Mouse (Mus musculus) adrenal gland, postnatal 14 days (tissue): ENCODE results near the gene Spns3. TPM values are rescaled to one million over a fixed set of nuclear protein-coding genes. Genes with fewer than 3 reads are reported as not detected.
"Not testable (repeated sequence)": the region's sequence is repeated elsewhere in the genome, so short reads cannot be mapped to it uniquely, and the experiment has no call there.

Experiments used
- DNase-seq: peaks from one replicate; pipeline ENCODE4 v3.0.0; 2021; ENCODE audit warnings: mixed read lengths
- total RNA-seq: library from RNA; stranded (reverse); gene quantifications from 2 replicates; pipeline ENCODE4 v1.2.3, GENCODE M21; 2021

The Spns3 gene
- total RNA-seq, 1 experiment from 2014 or later: 0.15 TPM

DNA sequence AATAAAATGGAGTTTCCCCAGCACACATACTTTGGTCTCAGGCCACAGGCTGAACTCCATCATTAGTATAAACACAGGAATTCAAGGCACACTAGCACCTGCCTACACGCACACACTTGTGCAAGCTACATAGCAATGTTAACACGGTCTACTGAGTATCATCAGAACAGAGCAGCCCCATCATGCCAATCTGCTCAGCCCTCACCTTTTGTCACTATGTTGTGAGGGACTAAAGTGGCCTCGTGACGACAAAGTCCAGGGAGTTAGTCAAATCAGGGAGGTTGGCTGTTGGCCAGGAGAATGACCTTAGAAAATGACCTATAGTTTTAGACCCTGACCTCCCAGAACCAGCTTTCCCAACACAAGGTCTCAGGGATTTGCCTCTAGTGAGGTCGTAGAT lies 7.8 kb upstream of the Spns3 start:
- DNase-seq: no peak

DNA sequence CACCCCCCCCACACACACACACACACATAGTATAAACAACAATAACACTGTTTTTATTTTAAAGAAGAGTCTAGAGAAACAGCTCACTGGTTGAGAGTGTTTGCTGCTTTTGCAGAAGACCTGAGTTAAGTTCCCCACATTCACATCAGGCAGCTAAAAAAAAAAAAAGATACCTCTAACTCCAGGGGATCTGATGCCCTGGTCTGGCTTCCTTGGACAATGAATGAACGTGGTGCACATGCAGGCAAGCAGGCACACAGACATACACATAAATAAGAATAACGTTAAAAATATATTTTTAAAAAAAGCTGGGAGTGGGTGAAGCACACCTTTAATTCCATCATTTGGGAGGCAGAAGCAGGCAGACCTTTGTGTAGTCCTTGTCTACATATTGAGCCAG lies 6.6 kb upstream of the Spns3 start:
- DNase-seq: no peak

DNA sequence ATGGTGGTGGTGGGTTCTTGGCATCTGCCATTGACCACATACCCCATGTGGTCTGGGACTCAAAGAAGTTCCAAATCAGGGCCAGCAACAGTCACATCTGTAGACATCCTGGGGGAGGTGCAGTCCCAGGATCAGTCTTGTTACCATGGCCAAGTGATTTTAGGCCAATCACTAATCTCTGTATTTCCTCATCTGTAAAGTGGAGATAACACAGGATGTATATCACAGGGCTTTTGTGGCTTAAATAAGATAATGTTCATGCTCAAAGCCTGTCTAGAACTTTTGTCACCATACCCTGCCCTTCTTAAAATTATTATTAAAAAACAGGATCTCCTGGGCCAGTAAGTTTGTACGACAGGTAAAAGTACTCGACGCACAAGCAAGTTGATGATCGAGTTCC lies 6.2 kb upstream of the Spns3 start:
- no peak for DNase-seq

DNA sequence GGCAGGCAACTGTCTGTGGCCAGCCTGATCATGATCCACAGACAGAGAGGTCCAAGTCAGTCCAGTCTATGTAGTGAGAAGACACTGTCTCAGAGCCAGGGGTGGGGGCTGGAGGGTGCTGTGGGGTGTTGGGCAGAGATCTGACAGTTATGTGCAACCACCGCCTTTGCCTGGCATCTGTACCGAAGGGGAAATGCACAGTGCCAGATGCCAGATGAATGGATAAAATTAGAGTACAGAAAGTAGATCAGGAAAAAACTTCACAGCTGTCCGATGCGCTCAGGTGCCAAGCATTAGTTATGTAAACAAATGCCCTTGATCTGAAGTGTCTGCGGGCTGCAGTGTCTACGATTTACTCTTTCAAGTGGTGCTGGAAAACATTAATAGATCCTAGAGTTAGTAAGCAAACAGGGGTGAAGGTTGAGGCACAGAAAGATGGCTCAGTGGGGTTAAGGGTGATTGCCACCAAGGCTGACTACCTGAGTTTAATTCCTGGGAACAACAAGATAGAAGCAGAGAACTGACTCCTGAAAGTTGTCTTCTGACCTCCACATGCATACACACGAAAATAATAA lies 1.3 kb upstream of the Spns3 start:
- DNase-seq: no peak

DNA sequence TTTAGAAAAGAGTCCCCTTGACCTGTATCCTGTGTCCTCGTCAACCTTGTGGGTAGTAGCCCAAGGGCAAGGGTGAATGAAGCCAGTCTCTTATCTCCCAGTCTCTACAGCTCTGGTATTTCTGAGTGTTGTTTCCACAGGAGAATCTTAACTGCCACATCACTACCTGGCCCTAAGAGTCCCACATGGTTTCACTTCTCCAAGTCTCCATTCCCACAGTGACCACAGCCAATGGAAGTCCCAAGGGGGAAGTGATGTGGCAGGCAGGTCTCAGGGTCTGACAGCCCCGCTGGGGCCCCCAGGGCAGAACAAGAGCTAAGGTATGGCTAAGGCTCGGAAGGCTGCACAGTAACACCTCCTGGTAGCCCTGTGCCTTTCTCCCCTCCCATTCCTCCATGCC lies 3.1 kb downstream of the Spns3 start:
- no peak for DNase-seq

DNA sequence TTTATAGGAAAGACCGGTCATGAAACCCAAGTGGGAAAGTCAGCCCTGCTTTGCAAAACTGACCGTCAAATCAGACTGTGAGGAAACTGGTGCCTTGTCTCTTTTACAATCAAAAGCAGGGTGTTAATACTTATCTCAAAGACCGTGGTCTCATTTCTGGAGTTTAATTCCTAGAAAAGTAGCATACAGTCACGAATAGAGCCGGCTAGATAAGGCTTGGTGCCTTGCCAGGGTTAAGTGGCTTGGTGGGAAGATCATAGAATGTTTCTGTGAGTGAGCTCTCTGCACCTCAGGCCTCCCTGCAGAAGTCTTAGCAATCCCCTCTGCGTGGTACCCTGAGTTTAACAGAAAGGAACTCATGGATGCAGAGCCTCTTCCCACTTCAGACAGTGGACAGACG lies 5.6 kb downstream of the Spns3 start:
- DNase-seq: no peak

DNA sequence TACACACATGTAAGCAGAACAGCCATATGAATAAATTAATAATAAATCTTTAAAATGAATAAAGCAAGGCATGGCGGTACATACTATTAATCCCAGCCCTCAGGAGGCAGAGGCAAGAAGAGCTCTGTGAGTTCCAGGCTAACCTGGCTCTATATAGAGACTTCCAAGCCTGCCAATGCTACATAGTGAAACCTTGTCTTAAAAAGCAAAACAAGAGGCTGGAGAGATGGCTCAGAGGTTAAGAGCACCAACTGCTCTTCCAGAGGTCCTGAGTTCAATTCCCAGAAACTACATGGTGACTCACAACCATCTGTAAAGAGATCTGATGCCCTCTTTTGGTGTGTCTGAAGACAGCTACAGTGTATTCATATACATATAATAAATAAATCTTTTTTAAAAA lies 6.6 kb downstream of the Spns3 start:
- not testable (repeated sequence) for DNase-seq

DNA sequence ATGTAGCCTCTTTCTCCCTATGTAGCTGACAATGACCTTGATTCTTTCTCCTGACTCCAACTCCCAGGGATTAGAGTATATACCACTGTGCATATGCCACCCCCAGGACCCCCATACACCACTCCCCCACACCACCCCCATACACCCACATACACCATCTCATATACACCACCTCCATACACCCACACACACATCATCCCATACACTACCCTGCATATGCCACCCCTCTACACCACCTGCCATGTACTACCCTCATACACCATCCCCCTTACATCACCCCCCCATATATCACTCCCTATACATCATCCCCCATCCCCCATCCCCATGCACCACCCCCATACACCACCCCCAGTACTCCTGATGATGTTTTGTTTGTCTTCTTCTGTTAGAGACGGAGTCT lies 7.7 kb downstream of the Spns3 start:
- no peak for DNase-seq

DNA sequence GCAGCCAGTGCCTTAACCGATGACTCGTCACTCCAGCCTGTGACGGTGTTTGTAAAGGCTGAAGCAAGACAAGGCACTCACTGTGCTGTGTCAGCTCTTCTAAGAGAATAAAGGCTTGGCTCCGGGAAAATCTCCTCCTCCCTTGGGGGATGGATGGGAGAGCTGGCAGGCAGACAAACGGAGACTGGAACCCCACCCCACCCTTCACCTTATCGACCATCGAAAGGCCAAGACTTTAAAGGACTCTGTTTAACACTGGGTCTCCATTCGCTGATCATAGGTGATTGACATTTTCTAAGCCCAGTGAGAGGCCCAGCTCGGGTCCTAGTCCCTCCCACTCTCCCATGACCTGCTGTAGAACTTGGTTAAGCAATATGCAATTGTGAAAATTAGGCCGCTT lies 8.4 kb downstream of the Spns3 start:
- peak; percentile 24 for DNase-seq

DNA sequence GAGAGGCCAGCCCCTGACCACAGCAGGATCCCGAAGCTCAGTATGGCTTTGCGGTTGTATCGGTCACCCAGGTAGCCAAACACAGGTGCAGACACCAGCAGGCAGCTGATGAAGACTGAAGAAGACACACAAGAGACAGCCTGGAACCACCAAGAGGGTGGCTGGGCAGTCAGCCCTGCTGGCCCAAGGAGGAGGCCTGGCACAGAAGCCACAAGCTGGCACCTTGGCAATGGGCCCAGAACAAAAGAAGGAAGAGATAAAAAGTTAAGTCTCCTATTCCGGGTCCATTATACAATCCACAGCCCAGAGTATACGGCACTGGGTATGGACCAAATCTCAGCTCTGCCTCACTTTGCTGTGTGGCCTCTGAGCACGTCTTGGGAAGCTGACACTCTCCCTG lies 9.9 kb downstream of the Spns3 start:
- DNase-seq: peak; percentile 67

DNA sequence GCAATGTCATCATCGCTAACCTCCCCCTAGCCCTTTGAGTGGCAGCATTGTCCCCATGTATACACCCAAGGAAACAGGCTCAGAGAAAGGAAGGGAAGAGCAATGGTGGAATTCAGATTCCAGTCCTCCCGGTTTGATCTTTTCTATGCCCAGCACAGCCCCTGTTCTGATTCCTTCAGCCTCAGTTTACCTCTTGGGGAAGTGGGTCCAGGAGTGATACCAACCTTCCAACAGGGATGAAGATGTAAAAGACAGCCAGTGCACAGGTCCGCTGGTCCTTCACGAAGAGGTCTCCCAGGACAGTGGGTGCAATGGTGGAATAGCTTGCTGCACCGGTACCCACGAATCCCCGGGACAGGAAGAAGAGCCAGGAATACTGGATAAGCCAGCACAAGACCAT lies 11.5 kb downstream of the Spns3 start:
- DNase-seq: no peak

DNA sequence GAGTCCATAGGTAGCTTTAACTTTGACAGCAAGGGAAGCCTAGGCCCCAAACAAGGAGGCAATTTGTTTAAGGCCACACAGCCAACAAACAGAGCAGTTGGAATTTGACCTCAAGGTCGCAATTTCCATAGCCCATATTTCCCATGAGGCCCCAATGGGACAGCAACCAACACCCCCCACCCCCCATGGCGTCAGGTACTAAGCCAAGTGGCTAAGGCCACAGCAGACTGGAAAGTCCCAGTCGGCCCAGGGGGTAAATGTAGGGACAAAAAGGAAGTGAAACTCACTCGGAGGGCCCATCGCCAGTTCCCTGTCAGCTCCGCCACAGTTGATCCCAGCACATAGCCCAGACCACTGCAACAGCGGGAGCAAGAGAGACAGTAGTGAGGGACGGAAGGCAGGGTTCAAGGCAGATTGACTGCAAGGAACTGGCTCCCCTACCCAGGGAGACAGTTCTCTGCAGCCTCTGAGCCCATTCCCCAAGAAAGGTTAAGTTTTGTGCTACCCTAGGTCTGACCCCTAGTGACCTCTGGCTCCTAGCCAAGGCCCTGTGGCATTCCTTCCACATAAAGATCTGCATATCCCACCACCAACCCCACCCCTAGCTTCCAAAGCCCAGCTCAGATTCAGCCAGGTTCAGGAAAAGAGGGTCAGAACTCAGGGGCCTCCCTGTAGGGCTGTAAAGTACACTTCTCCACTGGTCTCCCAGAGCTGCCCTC lies 12.1 kb downstream of the Spns3 start:
- DNase-seq: peak; percentile 70

DNA sequence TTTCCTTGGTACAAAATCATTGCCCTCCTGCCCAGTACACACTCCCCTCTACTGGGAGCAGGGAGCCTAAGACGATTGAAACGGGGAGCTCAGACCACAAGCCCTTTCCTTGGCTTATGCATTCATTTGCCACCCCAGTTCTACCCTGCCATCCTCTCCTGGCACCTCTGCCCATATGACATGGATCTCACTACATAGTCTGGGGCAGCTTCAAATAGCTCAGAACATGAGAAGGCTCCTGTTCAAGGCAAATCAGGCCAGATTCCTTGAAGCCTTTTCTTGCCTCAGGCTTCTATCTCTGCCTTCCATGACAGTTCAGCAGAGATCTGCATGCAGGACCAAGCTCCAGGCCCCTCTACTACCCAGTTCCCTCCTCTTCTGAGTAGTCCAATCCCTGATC lies 12.8 kb downstream of the Spns3 start:
- no peak for DNase-seq

DNA sequence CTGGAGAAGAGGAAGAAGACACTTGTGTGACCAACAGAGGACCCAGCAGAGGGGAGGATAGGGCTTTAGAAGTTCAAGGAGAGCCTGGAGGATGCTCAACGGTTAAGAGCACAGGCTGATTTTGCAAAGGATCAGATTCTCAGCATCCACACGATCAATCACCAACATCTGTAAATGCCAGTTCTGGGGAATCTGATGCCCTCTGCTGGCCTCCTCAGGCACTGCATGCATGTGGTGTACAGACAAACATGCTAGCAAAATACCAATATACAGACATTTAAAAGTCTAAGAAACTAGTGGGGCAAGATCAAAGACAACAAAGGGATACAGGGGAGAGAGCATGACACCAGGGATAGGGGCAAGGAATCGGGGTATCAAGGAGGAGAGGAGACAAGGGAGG lies 14.8 kb downstream of the Spns3 start:
- no peak for DNase-seq

DNA sequence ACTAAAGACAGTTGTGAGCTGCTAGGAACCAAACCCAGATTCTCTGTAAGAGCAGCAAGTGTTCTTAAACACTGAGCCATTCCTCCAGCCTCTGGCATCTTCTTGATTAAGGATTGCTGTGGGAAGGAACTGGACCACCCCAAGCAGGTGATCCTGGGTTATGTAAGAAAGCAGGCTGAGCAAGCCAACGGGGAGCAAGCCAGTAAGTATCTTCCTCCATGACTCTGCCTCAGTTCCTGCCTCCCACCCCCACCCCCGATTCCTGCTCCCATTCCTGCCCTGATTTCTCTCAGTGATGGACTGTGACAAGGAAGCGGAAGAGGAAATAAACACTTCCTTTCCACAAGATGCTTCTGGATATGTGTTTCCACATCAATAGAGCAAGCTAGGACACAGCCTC lies 17.4 kb downstream of the Spns3 start:
- no peak for DNase-seq

DNA sequence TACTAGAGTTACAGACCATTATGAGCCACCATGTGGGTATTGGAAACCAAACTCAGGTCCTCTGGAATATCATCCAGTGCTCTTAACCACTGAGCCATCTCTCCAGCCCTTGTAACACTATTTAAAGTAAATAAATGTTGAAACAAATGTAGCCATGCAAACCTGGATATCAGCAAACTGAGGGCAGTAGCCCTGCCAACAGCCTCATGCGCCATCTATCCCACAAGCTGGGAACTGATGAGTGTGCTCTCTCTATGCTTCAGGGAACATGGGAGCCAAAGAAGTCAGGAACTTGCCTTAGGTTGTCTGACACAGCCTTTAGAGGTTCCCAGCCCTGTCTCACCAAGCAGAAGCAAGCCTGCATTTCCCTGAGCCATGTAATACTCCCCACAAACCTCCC lies 18.7 kb downstream of the Spns3 start:
- DNase-seq: no peak

DNA sequence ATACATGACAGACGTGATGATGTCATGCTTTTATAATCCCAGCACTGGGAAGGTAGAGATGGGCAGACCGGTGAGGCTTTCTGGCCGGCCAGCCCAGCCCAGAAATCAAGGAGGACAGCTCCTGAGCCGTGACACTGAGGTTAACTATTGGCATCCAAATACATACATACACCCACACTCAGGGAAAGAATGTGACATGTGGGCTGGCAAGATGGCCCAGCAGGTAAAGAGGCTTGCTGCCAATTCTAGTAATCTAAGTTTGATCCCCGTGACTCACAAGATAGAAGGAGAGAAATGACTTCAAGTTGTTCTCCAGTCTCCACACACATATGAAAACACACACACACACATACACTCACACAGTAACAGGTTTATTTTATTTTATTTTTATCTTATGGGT lies 19.2 kb downstream of the Spns3 start:
- no peak for DNase-seq

DNA sequence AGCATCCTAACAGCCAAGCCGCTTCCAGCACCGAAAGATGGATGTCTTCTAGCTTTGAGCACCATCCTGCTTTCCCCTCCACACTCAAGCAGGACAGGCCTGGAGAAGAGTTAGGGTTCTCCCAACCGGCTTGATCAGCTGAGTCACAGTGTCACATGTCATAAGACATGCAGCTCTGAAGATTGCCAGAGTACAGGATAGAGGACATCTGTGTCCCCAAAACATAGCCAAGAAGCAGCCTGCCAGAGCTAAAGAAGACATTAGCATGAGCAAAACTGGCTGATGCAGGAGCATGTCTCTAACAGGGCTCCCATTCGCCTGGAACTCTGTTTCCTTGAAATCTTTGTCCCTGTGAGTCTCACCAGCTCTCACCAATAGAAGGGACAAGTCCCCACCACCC lies 24.1 kb downstream of the Spns3 start:
- DNase-seq: no peak

DNA sequence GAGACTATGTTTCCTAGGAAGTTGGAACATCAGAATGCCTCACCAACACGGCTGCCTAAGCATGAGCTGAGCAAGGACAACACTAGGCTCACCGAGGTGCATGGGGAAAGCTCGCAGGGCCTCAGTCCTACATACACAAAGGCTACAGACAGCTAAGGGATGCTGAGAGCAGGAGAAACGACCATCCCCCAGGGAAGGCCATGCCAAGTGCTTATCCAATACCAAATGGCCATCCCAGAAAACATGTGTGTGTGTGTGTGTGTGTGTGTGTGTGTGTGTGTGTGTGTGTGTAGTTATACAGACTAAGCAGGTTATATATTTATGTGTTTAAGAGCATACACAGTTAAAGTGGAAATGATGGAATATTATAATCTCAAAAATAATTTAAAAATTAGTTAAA lies 26.6 kb downstream of the Spns3 start:
- DNase-seq: no peak

DNA sequence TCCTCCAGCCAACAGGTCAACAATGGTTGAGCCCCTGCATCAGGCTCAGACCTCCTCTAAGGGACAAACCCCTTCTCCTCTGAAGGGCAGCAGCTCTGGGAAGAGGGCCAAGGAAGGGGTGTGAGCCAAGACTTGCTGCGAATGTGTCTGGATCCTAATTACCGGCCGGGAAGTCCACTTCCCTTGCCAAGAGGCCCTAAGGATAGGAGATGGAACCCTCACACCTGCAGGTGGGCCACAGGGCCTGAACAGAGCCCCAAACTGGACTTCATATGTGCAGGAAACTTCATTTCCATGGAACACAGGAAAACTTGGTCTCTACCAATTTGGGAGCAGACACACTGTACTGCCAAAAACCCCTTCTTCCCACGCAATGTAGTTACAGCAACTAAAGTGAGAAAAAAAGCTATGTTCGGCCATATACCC lies 27.7 kb downstream of the Spns3 start:
- DNase-seq: peak; percentile 62

DNA sequence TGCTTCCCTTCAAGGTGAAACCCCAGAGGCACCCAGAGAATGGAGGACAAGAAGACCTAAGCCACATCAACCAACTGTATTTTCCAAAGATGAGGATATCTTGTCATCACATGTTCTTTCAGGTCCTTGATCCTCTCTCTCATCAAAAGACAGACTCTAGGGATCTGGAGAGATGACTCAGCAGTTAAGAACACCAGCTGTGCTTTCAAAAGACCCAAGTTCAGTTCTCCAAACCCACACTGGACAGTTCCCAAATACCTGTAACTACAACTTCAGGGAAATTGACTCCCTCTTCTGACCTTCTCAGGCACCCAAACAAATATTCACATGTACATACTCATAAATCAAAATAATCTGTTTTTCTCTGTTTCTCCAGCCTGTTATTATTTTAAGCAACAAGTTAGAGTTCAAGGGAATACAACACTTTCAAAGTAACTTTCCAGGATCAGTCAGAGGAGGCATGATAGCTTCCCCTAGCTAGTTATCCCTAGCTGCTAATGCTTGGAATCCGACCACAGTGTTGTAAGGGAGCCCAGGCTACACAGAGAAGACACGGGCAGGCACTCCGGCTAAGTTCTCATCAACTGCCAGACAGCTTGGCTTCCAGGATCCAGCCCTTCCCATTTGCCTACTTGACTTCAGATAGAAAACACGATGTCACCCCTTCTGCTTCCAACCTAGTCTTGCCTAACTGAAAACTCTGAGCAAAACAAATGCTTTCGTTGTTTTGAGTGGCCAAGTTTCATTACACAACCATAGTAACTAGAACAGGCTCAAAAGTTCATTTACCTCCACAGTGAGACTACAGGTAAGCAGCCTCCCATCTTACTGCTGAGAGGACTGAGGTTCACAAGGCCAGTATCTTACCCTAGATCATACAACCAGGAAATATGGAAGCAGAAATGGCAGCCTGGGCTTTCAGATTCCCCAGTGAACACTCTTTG lies 28.4 kb downstream of the Spns3 start:
- DNase-seq: peak; percentile 39

DNA sequence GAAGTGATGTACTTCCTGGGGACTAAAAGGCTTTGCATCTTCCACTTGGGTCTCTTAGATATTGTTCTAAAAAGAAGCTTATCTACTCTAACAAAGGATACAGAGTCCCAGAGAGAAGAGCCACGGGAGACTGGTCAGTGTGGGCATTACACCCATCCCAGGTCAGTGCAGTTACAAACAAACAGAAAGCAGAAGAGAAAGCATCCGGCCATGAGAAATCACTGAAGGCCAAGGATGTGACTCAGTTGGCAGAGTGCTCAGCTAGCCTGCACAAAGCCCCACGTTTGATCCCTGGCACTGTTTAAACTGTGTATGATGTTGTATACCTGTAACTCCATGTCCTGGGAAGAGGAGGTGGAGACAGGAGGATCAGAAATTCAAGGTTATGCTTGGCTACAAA lies 30.4 kb downstream of the Spns3 start:
- peak; percentile 21 for DNase-seq

DNA sequence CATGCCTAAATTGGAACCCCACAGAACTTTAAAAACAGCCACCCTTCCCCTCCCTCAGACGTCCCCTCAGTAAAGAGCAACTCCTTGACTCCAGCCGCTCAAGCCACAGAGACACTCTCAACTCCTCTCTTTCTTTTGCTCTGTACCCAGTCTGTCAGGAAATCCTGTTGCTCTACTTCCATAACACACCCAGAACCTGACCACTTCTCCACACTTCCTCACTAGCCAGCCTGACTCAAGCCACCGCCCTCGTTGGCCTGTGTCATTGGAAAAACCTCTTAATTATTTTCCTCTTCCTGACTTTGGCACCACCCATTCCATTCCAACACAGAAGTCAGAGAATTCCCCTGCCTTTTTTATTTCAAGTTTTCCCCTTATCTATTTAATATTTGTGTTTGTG lies 31.1 kb downstream of the Spns3 start:
- DNase-seq: no peak
